ENCODE assay signal across 9 mouse cellular contexts in genomic region chr7:27395521-27396183, GRCm38 (mm10). TPM values are rescaled to one million over a fixed set of nuclear protein-coding genes. Genes with fewer than 3 reads are reported as not detected.
DNase-seq lines count a peak whose midpoint lies in the region; ATAC-seq and TF ChIP-seq lines count a peak whose summit lies in the region.
"Had no signal": no experiment of that assay in that cellular context is flagged by ENCODE, and none has a peak within 500 bp of the region (broad histone marks: within the 10 kb centered on the region; RNA-seq: fewer than 3 reads in every experiment).

No protein-coding gene starts in this region.

- peak overlapping the region; percentile 82 for H3K4me2 ChIP-seq in kidney, embryonic 14.5 days (replicated peaks; ENCODE audit: low read depth, low read length)
- peak overlapping the region; percentile 88 for H3K4me2 ChIP-seq in midbrain, embryonic 14.5 days (ENCODE audit: low read length)

- peaks cover 71% of the 10 kb centered on the region for H3K27me3 ChIP-seq in kidney, embryonic 14.5 days (ENCODE audit: control insufficient read depth, insufficient read depth, low read length)
- no peaks in the 10 kb centered on the region for H3K27me3 ChIP-seq in cerebellum, adult 2 months (ENCODE audit: control insufficient read depth, insufficient read depth, low read length)
- peaks cover 94% of the 10 kb centered on the region for H3K27me3 ChIP-seq in hindbrain, embryonic 10.5 days (ENCODE audit: insufficient read depth, poor library complexity, severe bottlenecking)
- peaks cover 70% of the 10 kb centered on the region for H3K27me3 ChIP-seq in midbrain, embryonic 14.5 days (ENCODE audit: control insufficient read depth, insufficient read depth, low read length)
- peaks cover 15% of the 10 kb centered on the region; the same call in 1 of the 2 replicates for H3K27me3 ChIP-seq in thymus, adult 2 months (ENCODE audit: control insufficient read depth, insufficient read depth, low read length)

- no peaks in the 10 kb centered on the region for H3K36me3 ChIP-seq in kidney, embryonic 14.5 days (ENCODE audit: control insufficient read depth, insufficient read depth, low read length)
- H3K36me3 ChIP-seq in hindbrain, embryonic 10.5 days, result no peaks in the 10 kb centered on the region
- 0 out of 2 replicates have a peak, but pooled peaks cover 2% of the 10 kb centered on the region for H3K36me3 ChIP-seq in midbrain, embryonic 14.5 days (ENCODE audit: control insufficient read depth, insufficient read depth, low read length)
- H3K36me3 ChIP-seq in thymus, adult 2 months (ENCODE audit: control insufficient read depth, insufficient read depth, low read length), result no peaks in the 10 kb centered on the region

- no peaks in the 10 kb centered on the region for H3K9me3 ChIP-seq in kidney, embryonic 14.5 days (ENCODE audit: control insufficient read depth, low read length)
- H3K9me3 ChIP-seq in hindbrain, embryonic 10.5 days, result no peaks in the 10 kb centered on the region
- H3K9me3 ChIP-seq in midbrain, embryonic 14.5 days (ENCODE audit: control insufficient read depth, low read length), result no peaks in the 10 kb centered on the region

- H3K27ac ChIP-seq in kidney, embryonic 14.5 days (ENCODE audit: low read depth, low read length), result no peak overlapping the region
- H3K27ac ChIP-seq in cerebellum, adult 2 months (ENCODE audit: insufficient read depth, low read length), result peak overlapping the region; percentile 72
- no peak overlapping the region for H3K27ac ChIP-seq in hindbrain, embryonic 10.5 days
- H3K27ac ChIP-seq in midbrain, embryonic 14.5 days (replicated peaks; ENCODE audit: low read depth, low read length), result no peak overlapping the region
- no peak overlapping the region for H3K27ac ChIP-seq in thymus, adult 2 months (ENCODE audit: control insufficient read depth, insufficient read depth, low read length)

- peak; percentile 14; the same call in 1 of the 2 replicates for ATAC-seq in kidney, embryonic 14.5 days (ENCODE audit: low FRiP score, low TSS enrichment)
- no peak for ATAC-seq in midbrain, embryonic 14.5 days (ENCODE audit: low FRiP score, low TSS enrichment)
- no peak for ATAC-seq in granulocyte monocyte progenitor cell, adult 5-6 weeks (replicated peaks; ENCODE audit: poor library complexity, severe bottlenecking)

- peak; percentile 50; the same call in 1 of the 2 replicates for TF ChIP-seq POLR2A in cerebellum, adult 2 months (IDR thresholded peaks at IDR 0.05; ENCODE audit: borderline replicate concordance, insufficient read depth, low read length)
- TF ChIP-seq POLR2A in thymus, adult 2 months (IDR thresholded peaks at IDR 0.05; ENCODE audit: control insufficient read depth, extremely low read depth, insufficient read depth, low read length, poor library complexity), result no peak

- H3K4me3 ChIP-seq in kidney, embryonic 14.5 days (ENCODE audit: low read length), result peak overlapping the region; percentile 47; the same call in 1 of the 2 replicates
- H3K4me3 ChIP-seq in cerebellum, adult 2 months (replicated peaks; ENCODE audit: insufficient read depth, low read depth, low read length), result peak overlapping the region; percentile 99
- peak overlapping the region; percentile 59 for H3K4me3 ChIP-seq in hindbrain, embryonic 10.5 days
- peak overlapping the region; percentile 49 for H3K4me3 ChIP-seq in midbrain, embryonic 14.5 days (replicated peaks; ENCODE audit: low read depth, low read length)
- no peak overlapping the region for H3K4me3 ChIP-seq in thymus, adult 2 months (ENCODE audit: control insufficient read depth, insufficient read depth, low read length)

- H3K4me1 ChIP-seq in kidney, embryonic 14.5 days (ENCODE audit: control insufficient read depth, insufficient read depth, low read length), result peaks cover 8% of the 10 kb centered on the region; the same call in 1 of the 2 replicates
- peaks cover 6% of the 10 kb centered on the region; the same call in 1 of the 2 replicates for H3K4me1 ChIP-seq in cerebellum, adult 2 months (ENCODE audit: control insufficient read depth, insufficient read depth, low read length)
- peaks cover 13% of the 10 kb centered on the region for H3K4me1 ChIP-seq in hindbrain, embryonic 10.5 days (replicated peaks)
- no peaks in the 10 kb centered on the region for H3K4me1 ChIP-seq in midbrain, embryonic 14.5 days (ENCODE audit: control insufficient read depth, insufficient read depth, low read length)
- H3K4me1 ChIP-seq in thymus, adult 2 months (replicated peaks; ENCODE audit: control insufficient read depth, insufficient read depth, low read length), result 0 out of 2 replicates have a peak, but pooled peaks cover 2% of the 10 kb centered on the region

- DNase-seq in kidney, adult 9 months, result no peak
- peak; percentile 65 to 72 for DNase-seq in cerebellum, adult 2 months
- DNase-seq in hindbrain, embryonic 10.5 days (ENCODE audit: low spot score), result no peak
- DNase-seq in midbrain, embryonic 14.5 days, result peak; percentile 43
- no peak for DNase-seq in thymus, adult 2 months
- DNase-seq in thymus, postnatal 36 days, result no peak

- H3K9ac ChIP-seq in kidney, embryonic 14.5 days (ENCODE audit: low read depth, low read length), result no peak overlapping the region
- H3K9ac ChIP-seq in midbrain, embryonic 14.5 days (replicated peaks; ENCODE audit: low read length), result peak overlapping the region; percentile 66; the same call in 1 of the 2 replicates

- TF ChIP-seq CTCF in cerebellum, adult 2 months (IDR thresholded peaks at IDR 0.05; ENCODE audit: borderline replicate concordance, insufficient read depth, low read depth, low read length), result no peak
- no peak for TF ChIP-seq CTCF in thymus, adult 2 months (IDR thresholded peaks at IDR 0.05; ENCODE audit: borderline replicate concordance, control insufficient read depth, extremely low read depth, insufficient read depth, low read length, poor library complexity)

- 2% methylated on average over 22 of the region's 22 CpGs for WGBS in kidney, embryonic 14.5 days
- under 1% methylated on average over 22 of the region's 22 CpGs for WGBS in cerebellum, adult 2 months
- 2% methylated on average over 22 of the region's 22 CpGs for WGBS in hindbrain, embryonic 10.5 days
- WGBS in midbrain, embryonic 14.5 days, result under 1% methylated on average over 22 of the region's 22 CpGs
- 10% methylated on average over 22 of the region's 22 CpGs for WGBS in thymus, adult 2 months

RNA-seq across cellular contexts. Expression of gene Gm20479, which starts 38.4 kb away (rescaled TPM):
- 1.9 TPM in 1 of 2 replicates, not detected in the other for polyA plus RNA-seq in kidney, embryonic 14.5 days (2014; fragmentation: Nextera tagmentation; extraction: Ambion mirVana)
- 0.38 TPM in 1 of 2 replicates, not detected in the other for polyA plus RNA-seq in cerebellum, adult 2 months (2012; rRNA removed)
- 0.50 TPM in 1 of 2 replicates, not detected in the other for polyA plus RNA-seq in hindbrain, embryonic 10.5 days (2016; fragmentation: Nextera tagmentation; extraction: Ambion mirVana)
- polyA plus RNA-seq in midbrain, embryonic 14.5 days (2014; fragmentation: Nextera tagmentation; extraction: Ambion mirVana), result not detected in 2 replicates
- total RNA-seq in granulocyte monocyte progenitor cell, adult 5-6 weeks (2014; fragmentation: Nextera tagmentation), result not detected in 2 replicates
- total RNA-seq in granulocyte monocyte progenitor cell, adult 5-6 weeks (2017), result 1.5 TPM in 1 of 2 replicates, not detected in the other
- not detected in 2 replicates for polyA plus RNA-seq in thymus, adult 2 months (2012; rRNA removed)
- polyA plus RNA-seq: small intestine, adult 2 months had no signal

RNA-seq across cellular contexts. Expression of gene Shkbp1, which starts 39.8 kb away (rescaled TPM):
- 38.4 and 41.0 TPM in 2 replicates for polyA plus RNA-seq in kidney, embryonic 14.5 days (2014; fragmentation: Nextera tagmentation; extraction: Ambion mirVana)
- 41.6 and 43.7 TPM in 2 replicates for polyA plus RNA-seq in cerebellum, adult 2 months (2012; rRNA removed)
- 76.3 and 87.4 TPM in 2 replicates for polyA plus RNA-seq in hindbrain, embryonic 10.5 days (2016; fragmentation: Nextera tagmentation; extraction: Ambion mirVana)
- polyA plus RNA-seq in midbrain, embryonic 14.5 days (2014; fragmentation: Nextera tagmentation; extraction: Ambion mirVana), result 50.4 and 52.5 TPM in 2 replicates
- 23.6 and 31.1 TPM in 2 replicates for total RNA-seq in granulocyte monocyte progenitor cell, adult 5-6 weeks (2014; fragmentation: Nextera tagmentation)
- 13.9 and 18.8 TPM in 2 replicates for total RNA-seq in granulocyte monocyte progenitor cell, adult 5-6 weeks (2017)
- 203 and 206 TPM in 2 replicates for polyA plus RNA-seq in thymus, adult 2 months (2012; rRNA removed)

RNA-seq across cellular contexts. Expression of gene Sptbn4, which starts 51.8 kb away (rescaled TPM):
- polyA plus RNA-seq in kidney, embryonic 14.5 days (2014; fragmentation: Nextera tagmentation; extraction: Ambion mirVana), result 0.39 and 0.54 TPM in 2 replicates
- polyA plus RNA-seq in cerebellum, adult 2 months (2012; rRNA removed), result 171 and 177 TPM in 2 replicates
- 0.33 and 0.34 TPM in 2 replicates for polyA plus RNA-seq in hindbrain, embryonic 10.5 days (2016; fragmentation: Nextera tagmentation; extraction: Ambion mirVana)
- 4.1 and 4.7 TPM in 2 replicates for polyA plus RNA-seq in midbrain, embryonic 14.5 days (2014; fragmentation: Nextera tagmentation; extraction: Ambion mirVana)
- 0.19 TPM in 1 of 2 replicates, not detected in the other for total RNA-seq in granulocyte monocyte progenitor cell, adult 5-6 weeks (2014; fragmentation: Nextera tagmentation)
- total RNA-seq in granulocyte monocyte progenitor cell, adult 5-6 weeks (2017), result 0.09 TPM in 1 of 2 replicates, not detected in the other
- 0.13 TPM in 2 replicates for polyA plus RNA-seq in thymus, adult 2 months (2012; rRNA removed)

RNA-seq across cellular contexts. Expression of gene Blvrb, which starts 52.1 kb away (rescaled TPM):
- 40.6 and 41.2 TPM in 2 replicates for polyA plus RNA-seq in kidney, embryonic 14.5 days (2014; fragmentation: Nextera tagmentation; extraction: Ambion mirVana)
- polyA plus RNA-seq in cerebellum, adult 2 months (2012; rRNA removed), result 24.2 and 25.2 TPM in 2 replicates
- polyA plus RNA-seq in hindbrain, embryonic 10.5 days (2016; fragmentation: Nextera tagmentation; extraction: Ambion mirVana), result 40.6 and 41.8 TPM in 2 replicates
- 8.9 and 17.3 TPM in 2 replicates for polyA plus RNA-seq in midbrain, embryonic 14.5 days (2014; fragmentation: Nextera tagmentation; extraction: Ambion mirVana)
- total RNA-seq in granulocyte monocyte progenitor cell, adult 5-6 weeks (2014; fragmentation: Nextera tagmentation), result 10.4 and 12.2 TPM in 2 replicates
- total RNA-seq in granulocyte monocyte progenitor cell, adult 5-6 weeks (2017), result 6.2 and 8.6 TPM in 2 replicates
- 40.9 and 50.8 TPM in 2 replicates for polyA plus RNA-seq in thymus, adult 2 months (2012; rRNA removed)

RNA-seq across cellular contexts. Expression of gene Ltbp4, which starts 58.2 kb away (rescaled TPM):
- 23.4 and 26.0 TPM in 2 replicates for polyA plus RNA-seq in kidney, embryonic 14.5 days (2014; fragmentation: Nextera tagmentation; extraction: Ambion mirVana)
- polyA plus RNA-seq in cerebellum, adult 2 months (2012; rRNA removed), result 26.9 and 28.2 TPM in 2 replicates
- polyA plus RNA-seq in hindbrain, embryonic 10.5 days (2016; fragmentation: Nextera tagmentation; extraction: Ambion mirVana), result 5.8 and 7.5 TPM in 2 replicates
- polyA plus RNA-seq in midbrain, embryonic 14.5 days (2014; fragmentation: Nextera tagmentation; extraction: Ambion mirVana), result 6.4 and 7.4 TPM in 2 replicates
- not detected in 2 replicates for total RNA-seq in granulocyte monocyte progenitor cell, adult 5-6 weeks (2014; fragmentation: Nextera tagmentation)
- not detected in 2 replicates for total RNA-seq in granulocyte monocyte progenitor cell, adult 5-6 weeks (2017)
- 48.3 and 77.5 TPM in 2 replicates for polyA plus RNA-seq in thymus, adult 2 months (2012; rRNA removed)

Comparison
In these comparisons a context has a peak if more than half of its experiments do, and no peak if none do; other contexts are left out.
1. DNase-seq: peak in cerebellum, adult 2 months (2 of 2) and midbrain, embryonic 14.5 days (single experiment); none in kidney, adult 9 months (single experiment), hindbrain, embryonic 10.5 days (single experiment), thymus, adult 2 months (single experiment) and thymus, postnatal 36 days (0 of 2).
2. RNA of gene Sptbn4, which starts 51.8 kb away (polyA plus RNA-seq): 171 to 177 TPM in cerebellum, adult 2 months; 4.1 to 4.7 TPM in midbrain, embryonic 14.5 days, 0.39 to 0.54 TPM in kidney, embryonic 14.5 days, 0.33 to 0.34 TPM in hindbrain, embryonic 10.5 days and 0.13 TPM in thymus, adult 2 months; every median in the first group is over 10 times any median in the second.